Mouse (Mus musculus): ENCODE measurements around the gene Ttc6. TPM values are rescaled to one million over a fixed set of nuclear protein-coding genes. Genes with fewer than 3 reads are reported as not detected.

Gene Ttc6
- polyA plus RNA-seq, 1 experiment from 2014 or later = 0.47 TPM

DNA sequence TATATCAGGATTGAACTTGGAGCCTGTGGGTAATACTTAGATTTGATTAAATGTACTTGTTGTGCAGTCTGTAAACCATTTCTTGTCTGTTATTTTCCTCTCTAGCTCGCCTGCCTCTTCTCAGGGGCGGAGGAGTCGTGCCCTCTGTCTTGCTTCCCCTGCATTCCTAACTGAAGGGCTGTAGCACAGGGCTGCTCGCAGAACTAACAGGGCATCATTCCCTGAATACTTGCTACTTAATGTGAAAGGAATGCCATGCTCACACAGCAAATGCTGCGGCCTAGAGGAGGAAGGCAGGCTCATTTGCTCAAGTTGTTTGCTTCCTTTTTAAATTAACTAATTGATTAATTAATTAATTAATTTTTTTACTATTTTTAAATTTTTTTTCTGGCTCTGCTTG, 43.7 kb downstream of the Ttc6 start:
- Histone ChIP-seq H3K4me3 (ENCODE audit: low read depth, low read length) (no peak overlapping the region), H3K27me3 (replicated peaks; ENCODE audit: control insufficient read depth, insufficient read depth, low read length) (no peaks in the 10 kb centered on the region), H3K9me3 (ENCODE audit: control insufficient read depth, low read length) (no peaks in the 10 kb centered on the region), H3K27ac (ENCODE audit: low read depth, low read length) (no peak overlapping the region), H3K4me2 (no peak overlapping the region), H3K36me3 (ENCODE audit: control insufficient read depth, insufficient read depth, low read length) (no peaks in the 10 kb centered on the region), H3K9ac (ENCODE audit: low read depth, low read length) (no peak overlapping the region), H3K4me1 (replicated peaks; ENCODE audit: control insufficient read depth, insufficient read depth, low read length) (no peaks in the 10 kb centered on the region)
- ATAC-seq (replicated peaks; ENCODE audit: low FRiP score) (no peak), DNase-seq (ENCODE audit: low spot score) (no peak)
- WGBS = 59% methylated on average over 5 of the region's 5 CpGs

DNA sequence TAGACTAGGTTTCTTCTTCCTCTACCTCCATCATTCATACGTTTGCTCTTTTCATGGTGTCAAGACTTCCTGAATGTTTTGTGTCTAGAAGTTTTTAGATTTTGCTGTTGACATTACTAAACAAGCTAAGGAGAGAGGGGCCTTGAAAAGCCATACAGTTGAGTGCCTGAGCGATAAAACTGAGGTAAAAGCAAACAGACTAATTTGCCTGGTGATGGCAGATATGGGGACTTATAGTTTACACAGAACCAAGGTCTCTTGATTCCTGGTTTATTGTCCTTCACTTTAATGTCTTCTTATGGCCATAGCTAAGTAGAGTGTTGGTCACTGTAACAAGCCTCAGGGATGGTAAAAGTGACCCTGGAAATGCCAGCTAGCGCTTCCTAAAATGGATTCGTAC, 51.2 kb downstream of the Ttc6 start:
- Histone ChIP-seq H3K4me3 (ENCODE audit: low read depth, low read length) (no peak overlapping the region), H3K36me3 (ENCODE audit: control insufficient read depth, insufficient read depth, low read length) (no peaks in the 10 kb centered on the region), H3K27ac (ENCODE audit: low read depth, low read length) (no peak overlapping the region), H3K4me1 (replicated peaks; ENCODE audit: control insufficient read depth, insufficient read depth, low read length) (no peaks in the 10 kb centered on the region), H3K27me3 (replicated peaks; ENCODE audit: control insufficient read depth, insufficient read depth, low read length) (no peaks in the 10 kb centered on the region), H3K9me3 (ENCODE audit: control insufficient read depth, low read length) (no peaks in the 10 kb centered on the region), H3K9ac (ENCODE audit: low read depth, low read length) (no peak overlapping the region), H3K4me2 (no peak overlapping the region)
- WGBS = 81% methylated on average over 4 of the region's 4 CpGs
- no peak for DNase-seq (ENCODE audit: low spot score)
- no peak for ATAC-seq (replicated peaks; ENCODE audit: low FRiP score)

DNA sequence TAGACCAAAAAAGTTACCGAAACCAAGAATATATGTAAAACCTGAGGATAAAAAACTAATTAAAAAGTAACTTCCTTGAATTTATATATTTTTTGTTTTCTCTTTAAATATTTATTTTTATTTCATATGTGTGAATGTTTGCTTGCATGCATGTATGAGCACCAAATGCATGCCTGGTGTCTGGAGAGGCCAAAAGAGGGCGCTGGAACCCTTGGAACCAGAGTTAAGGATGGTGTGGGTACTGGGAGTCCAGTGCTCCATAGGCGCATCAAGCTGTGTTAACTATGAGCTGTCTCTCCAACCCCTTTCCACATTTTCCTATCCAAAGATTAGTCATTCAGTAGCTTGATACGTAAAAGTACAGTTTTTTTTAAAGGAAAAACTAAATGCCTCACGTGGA, 58.1 kb downstream of the Ttc6 start:
- no peak overlapping the region for H3K9ac ChIP-seq (ENCODE audit: low read depth, low read length)
- no peak overlapping the region for H3K4me3 ChIP-seq (ENCODE audit: low read depth, low read length)
- no peak overlapping the region for H3K4me2 ChIP-seq
- ATAC-seq (replicated peaks; ENCODE audit: low FRiP score) (no peak), DNase-seq (ENCODE audit: low spot score) (no peak)
- WGBS = 66% methylated on average over 5 of the region's 5 CpGs
- H3K27me3 ChIP-seq (replicated peaks; ENCODE audit: control insufficient read depth, insufficient read depth, low read length) = no peaks in the 10 kb centered on the region
- H3K4me1 ChIP-seq (replicated peaks; ENCODE audit: control insufficient read depth, insufficient read depth, low read length) = no peaks in the 10 kb centered on the region
- H3K27ac ChIP-seq (ENCODE audit: low read depth, low read length) = no peak overlapping the region
- H3K36me3 ChIP-seq (ENCODE audit: control insufficient read depth, insufficient read depth, low read length) = no peaks in the 10 kb centered on the region
- H3K9me3 ChIP-seq (ENCODE audit: control insufficient read depth, low read length) = no peaks in the 10 kb centered on the region

DNA sequence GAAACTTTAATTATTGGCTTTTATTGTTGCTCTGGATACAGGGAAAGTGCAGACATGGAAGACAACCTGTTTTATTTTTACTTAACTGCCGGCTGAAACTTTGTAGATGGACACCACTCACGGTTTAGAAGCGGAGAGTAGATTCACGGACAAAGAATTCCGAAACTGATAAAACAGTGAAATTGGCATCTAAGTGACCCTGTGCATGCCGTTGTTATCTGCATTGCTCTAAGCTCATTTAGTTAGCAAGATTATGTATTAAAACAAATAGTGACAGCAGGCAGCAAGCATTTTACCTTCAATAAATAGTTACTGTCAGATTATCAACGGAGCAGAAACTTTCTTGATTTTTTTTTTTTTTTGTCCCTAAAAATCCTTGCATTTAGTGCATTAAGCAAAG, 59.4 kb downstream of the Ttc6 start:
- H3K9ac ChIP-seq (ENCODE audit: low read depth, low read length) = no peak overlapping the region
- ATAC-seq (replicated peaks; ENCODE audit: low FRiP score) (no peak), DNase-seq (ENCODE audit: low spot score) (no peak)
- WGBS = 51% methylated on average over 7 of the region's 7 CpGs
- H3K27me3 ChIP-seq (replicated peaks; ENCODE audit: control insufficient read depth, insufficient read depth, low read length) = no peaks in the 10 kb centered on the region
- no peak overlapping the region for H3K4me2 ChIP-seq
- no peak overlapping the region for H3K27ac ChIP-seq (ENCODE audit: low read depth, low read length)
- H3K4me3 ChIP-seq (ENCODE audit: low read depth, low read length) = no peak overlapping the region
- H3K36me3 ChIP-seq (ENCODE audit: control insufficient read depth, insufficient read depth, low read length) = no peaks in the 10 kb centered on the region
- no peaks in the 10 kb centered on the region for H3K9me3 ChIP-seq (ENCODE audit: control insufficient read depth, low read length)
- H3K4me1 ChIP-seq (replicated peaks; ENCODE audit: control insufficient read depth, insufficient read depth, low read length) = no peaks in the 10 kb centered on the region

DNA sequence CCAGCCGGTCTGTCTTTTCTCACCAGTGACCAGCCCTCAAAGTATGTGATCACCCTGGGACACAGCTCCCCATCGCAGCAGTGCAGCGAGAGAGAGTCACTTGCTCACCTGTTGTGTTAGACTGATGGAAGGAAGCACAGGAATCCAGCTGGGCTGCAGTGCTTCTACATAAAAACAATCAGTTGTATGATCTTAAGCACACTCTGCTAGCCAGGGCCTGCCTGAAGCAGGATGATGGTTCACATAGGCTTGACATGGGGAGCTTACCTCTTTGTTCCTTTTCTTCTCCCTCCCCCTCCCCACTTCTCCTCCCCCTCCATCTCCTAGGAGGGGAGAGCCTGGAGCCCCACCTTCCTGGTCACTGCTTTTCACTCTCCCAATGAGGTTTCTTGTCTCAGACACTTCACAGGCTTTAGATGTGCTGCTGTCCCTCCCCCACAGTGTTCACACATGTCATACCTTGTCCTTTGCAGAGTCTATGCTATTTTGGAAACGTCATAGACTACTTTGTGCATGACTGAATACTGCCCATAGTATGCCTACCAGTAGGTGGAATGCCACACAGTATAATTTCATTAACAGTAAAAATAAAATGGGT, 60.2 kb downstream of the Ttc6 start:
- no peak overlapping the region for H3K27ac ChIP-seq (ENCODE audit: low read depth, low read length)
- WGBS = 26% methylated on average over 4 of the region's 4 CpGs

DNA sequence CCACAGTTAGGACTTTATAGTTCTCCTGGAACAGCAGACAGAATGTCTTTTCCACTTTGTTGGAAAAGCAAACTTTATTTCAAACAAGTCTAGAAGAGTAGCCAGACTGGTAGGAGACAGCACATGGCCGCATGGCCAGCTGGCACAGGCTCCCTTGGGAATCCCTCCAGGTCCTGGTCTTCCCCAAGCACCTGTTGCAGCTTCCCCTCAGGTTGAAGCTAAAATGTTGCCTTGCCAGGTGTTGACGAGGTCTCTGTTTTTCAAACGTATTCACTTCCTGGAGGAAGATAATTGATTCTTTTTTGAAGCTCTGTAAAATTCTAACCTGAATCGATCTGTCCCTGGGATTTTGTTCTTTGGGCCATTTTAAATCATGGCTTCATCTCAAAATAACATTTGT, 86.1 kb downstream of the Ttc6 start:
- H3K27ac ChIP-seq (ENCODE audit: low read depth, low read length) = no peak overlapping the region
- H3K4me2 ChIP-seq = no peak overlapping the region
- WGBS = 67% methylated on average over 4 of the region's 4 CpGs
- H3K4me3 ChIP-seq (ENCODE audit: low read depth, low read length) = no peak overlapping the region
- DNase-seq (ENCODE audit: low spot score) (no peak), ATAC-seq (replicated peaks; ENCODE audit: low FRiP score) (no peak)
- H3K9me3 ChIP-seq (ENCODE audit: control insufficient read depth, low read length) = no peaks in the 10 kb centered on the region
- no peaks in the 10 kb centered on the region for H3K4me1 ChIP-seq (replicated peaks; ENCODE audit: control insufficient read depth, insufficient read depth, low read length)
- no peak overlapping the region for H3K9ac ChIP-seq (ENCODE audit: low read depth, low read length)
- H3K36me3 ChIP-seq (ENCODE audit: control insufficient read depth, insufficient read depth, low read length) = no peaks in the 10 kb centered on the region
- no peaks in the 10 kb centered on the region for H3K27me3 ChIP-seq (replicated peaks; ENCODE audit: control insufficient read depth, insufficient read depth, low read length)

More for the DNA sequence above, 60.2 kb downstream of the Ttc6 start:
- no peak overlapping the region for H3K4me2 ChIP-seq
- H3K4me1 ChIP-seq (replicated peaks; ENCODE audit: control insufficient read depth, insufficient read depth, low read length) = no peaks in the 10 kb centered on the region
- H3K36me3 ChIP-seq (ENCODE audit: control insufficient read depth, insufficient read depth, low read length) = no peaks in the 10 kb centered on the region
- H3K9me3 ChIP-seq (ENCODE audit: control insufficient read depth, low read length) = no peaks in the 10 kb centered on the region
- no peak overlapping the region for H3K9ac ChIP-seq (ENCODE audit: low read depth, low read length)
- no peak for DNase-seq (ENCODE audit: low spot score)
- no peak for ATAC-seq (replicated peaks; ENCODE audit: low FRiP score)
- H3K4me3 ChIP-seq (ENCODE audit: low read depth, low read length) = no peak overlapping the region
- H3K27me3 ChIP-seq (replicated peaks; ENCODE audit: control insufficient read depth, insufficient read depth, low read length) = no peaks in the 10 kb centered on the region

DNA sequence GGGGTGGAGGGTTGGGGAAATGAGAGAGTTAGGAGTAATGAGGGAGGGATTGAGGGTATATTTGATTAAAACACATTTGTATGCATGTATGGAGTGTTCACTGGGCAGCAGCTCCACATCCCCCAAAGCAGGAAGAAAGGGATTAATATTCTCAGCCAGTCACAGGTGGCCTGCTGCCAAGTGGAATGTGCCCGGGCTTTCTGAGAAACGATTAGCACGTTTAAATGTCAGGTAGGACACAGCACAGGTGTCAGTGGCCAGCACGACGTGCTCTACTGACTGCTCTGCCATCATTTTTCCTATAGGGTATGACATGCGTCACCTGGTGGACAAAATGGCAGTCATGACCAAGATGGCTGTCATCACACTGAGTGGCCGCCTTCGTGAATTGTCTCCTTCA, 86.8 kb downstream of the Ttc6 start:
- H3K27me3 ChIP-seq (replicated peaks; ENCODE audit: control insufficient read depth, insufficient read depth, low read length) = no peaks in the 10 kb centered on the region
- 78% methylated on average over 8 of the region's 8 CpGs for WGBS
- no peak overlapping the region for H3K4me2 ChIP-seq
- no peaks in the 10 kb centered on the region for H3K4me1 ChIP-seq (replicated peaks; ENCODE audit: control insufficient read depth, insufficient read depth, low read length)
- no peak overlapping the region for H3K27ac ChIP-seq (ENCODE audit: low read depth, low read length)
- no peak for ATAC-seq (replicated peaks; ENCODE audit: low FRiP score)
- no peaks in the 10 kb centered on the region for H3K9me3 ChIP-seq (ENCODE audit: control insufficient read depth, low read length)
- H3K4me3 ChIP-seq (ENCODE audit: low read depth, low read length) = no peak overlapping the region
- H3K9ac ChIP-seq (ENCODE audit: low read depth, low read length) = no peak overlapping the region
- no peaks in the 10 kb centered on the region for H3K36me3 ChIP-seq (ENCODE audit: control insufficient read depth, insufficient read depth, low read length)
- DNase-seq (ENCODE audit: low spot score) = no peak

DNA sequence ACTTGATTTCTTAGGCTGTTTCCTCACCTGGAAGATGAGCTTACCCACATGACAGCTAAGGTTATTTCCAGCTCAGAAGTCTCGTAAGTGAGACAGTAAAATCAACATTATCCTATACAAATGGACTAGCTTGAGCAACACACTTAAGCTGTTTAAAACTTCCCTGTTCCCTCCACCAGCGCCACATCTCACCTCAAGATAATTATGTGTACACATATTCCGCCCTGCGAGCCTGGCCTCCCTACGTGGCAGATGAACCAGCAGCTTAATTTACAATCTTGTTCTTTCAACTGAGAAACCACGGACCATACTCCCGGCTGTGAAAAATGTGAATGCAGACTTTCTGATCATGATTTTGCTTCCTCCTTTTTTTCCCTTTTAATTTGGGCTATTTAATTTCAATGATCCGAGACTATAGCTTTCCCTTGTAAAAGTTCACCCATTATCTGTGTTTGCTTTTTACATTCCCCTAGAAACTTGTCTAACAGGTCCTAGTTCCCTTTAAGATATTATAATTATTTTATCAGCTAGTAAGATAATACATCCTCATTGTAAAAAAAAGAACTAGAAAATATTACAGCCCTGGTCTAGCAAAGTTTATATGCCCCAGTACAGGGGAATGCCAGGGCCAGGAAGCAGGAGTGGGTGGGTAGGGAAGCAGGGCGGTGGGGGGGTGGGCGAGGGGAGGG, 99.2 kb downstream of the Ttc6 start:
- no peaks in the 10 kb centered on the region for H3K27me3 ChIP-seq (replicated peaks; ENCODE audit: control insufficient read depth, insufficient read depth, low read length)
- H3K4me2 ChIP-seq = no peak overlapping the region
- H3K27ac ChIP-seq (ENCODE audit: low read depth, low read length) = no peak overlapping the region
- ATAC-seq (replicated peaks; ENCODE audit: low FRiP score) = no peak
- no peaks in the 10 kb centered on the region for H3K4me1 ChIP-seq (replicated peaks; ENCODE audit: control insufficient read depth, insufficient read depth, low read length)
- H3K9me3 ChIP-seq (ENCODE audit: control insufficient read depth, low read length) = no peaks in the 10 kb centered on the region
- no peak overlapping the region for H3K4me3 ChIP-seq (ENCODE audit: low read depth, low read length)
- H3K9ac ChIP-seq (ENCODE audit: low read depth, low read length) = no peak overlapping the region
- H3K36me3 ChIP-seq (ENCODE audit: control insufficient read depth, insufficient read depth, low read length) = no peaks in the 10 kb centered on the region
- WGBS = 69% methylated on average over 10 of the region's 10 CpGs
- DNase-seq (ENCODE audit: low spot score) = no peak

DNA sequence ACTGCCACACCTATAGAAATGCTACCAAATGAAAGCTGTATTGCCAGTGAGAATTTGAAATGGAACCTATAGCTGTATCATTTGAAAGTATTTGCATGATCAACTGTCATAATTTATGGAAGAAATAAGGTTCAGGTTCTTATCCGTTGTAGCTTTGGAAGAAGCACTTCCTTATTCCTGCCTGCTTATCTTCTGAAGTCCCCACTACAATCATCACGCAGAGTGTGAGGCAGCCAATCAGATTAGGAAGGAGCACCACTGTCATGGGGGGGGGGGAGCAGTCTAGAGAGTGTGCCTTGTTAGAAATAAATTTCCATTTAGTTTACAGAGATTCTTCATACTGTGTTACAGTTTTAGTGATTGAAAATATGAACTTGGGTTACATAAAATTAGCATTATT, 108.5 kb downstream of the Ttc6 start:
- H3K9me3 ChIP-seq (ENCODE audit: control insufficient read depth, low read length) = no peaks in the 10 kb centered on the region
- H3K4me1 ChIP-seq (replicated peaks; ENCODE audit: control insufficient read depth, insufficient read depth, low read length) = no peaks in the 10 kb centered on the region
- H3K27ac ChIP-seq (ENCODE audit: low read depth, low read length) = no peak overlapping the region
- no peak overlapping the region for H3K4me2 ChIP-seq
- 55% methylated on average over 2 of the region's 2 CpGs for WGBS
- H3K9ac ChIP-seq (ENCODE audit: low read depth, low read length) = no peak overlapping the region
- DNase-seq (ENCODE audit: low spot score) = no peak
- no peaks in the 10 kb centered on the region for H3K27me3 ChIP-seq (replicated peaks; ENCODE audit: control insufficient read depth, insufficient read depth, low read length)
- H3K36me3 ChIP-seq (ENCODE audit: control insufficient read depth, insufficient read depth, low read length) = no peaks in the 10 kb centered on the region
- no peak for ATAC-seq (replicated peaks; ENCODE audit: low FRiP score)
- no peak overlapping the region for H3K4me3 ChIP-seq (ENCODE audit: low read depth, low read length)

All from liver, embryonic 11.5 days (tissue).